Mouse (Mus musculus): Measurements from ENCODE around the gene Lrcol1.
A peak's percentile ranks its signal among the peaks of the same experiment; 100 is the strongest.

Gene Lrcol1

GRCm38 (mm10) chr5:110386371-110387330, 42.1 kb downstream of the Lrcol1 start:
- peak; percentile 74 to 84 for DNase-seq

GRCm38 (mm10) chr5:110387332-110387731, 42.8 kb downstream of the Lrcol1 start:
- DNase-seq: no peak

- peak; percentile 70 to 78 for DNase-seq
These were observed 46.1 kb downstream of the Lrcol1 start for GRCm38 (mm10) chr5:110390631-110391030.

- no peak for DNase-seq
These were observed 48.2 kb downstream of the Lrcol1 start for GRCm38 (mm10) chr5:110392727-110393126.

- no peak for DNase-seq
These were observed 50.6 kb downstream of the Lrcol1 start for GRCm38 (mm10) chr5:110395006-110395661.

GRCm38 (mm10) chr5:110401101-110401500, 56.6 kb downstream of the Lrcol1 start:
- DNase-seq: no peak

GRCm38 (mm10) chr5:110402557-110402956, 58.0 kb downstream of the Lrcol1 start:
- DNase-seq: no peak

GRCm38 (mm10) chr5:110403931-110404330, 59.4 kb downstream of the Lrcol1 start:
- DNase-seq: no peak

All from kidney, postnatal 25 days (tissue).